Mouse (Mus musculus) liver, embryonic 14.5 days (tissue): ENCODE data around the gene Jaml. TPM values are rescaled to one million over a fixed set of nuclear protein-coding genes. Genes with fewer than 3 reads are reported as not detected.

Experiments
- ATAC-seq: fragments of 200-750 bp; cut with Nextera tagmentation; 2 replicates; pipeline ENCODE4 v1.8.0; 2017; ENCODE audit warnings: moderate number of reproducible peaks, mild to moderate bottlenecking, moderate library complexity; ENCODE audit not compliant: insufficient read depth
- DNase-seq, 3 experiments: peaks; one replicate each; pipeline ENCODE4 v3.0.0-alpha.2; 2012 to 2013; ENCODE audit warnings: low read depth in 3 of 3, low spot score in 3 of 3
- H3K27ac ChIP-seq: fragments of 300-500 bp; sonication (generic); 2 replicates; pipeline ENCODE4 v1.5.1; 2014; ENCODE audit warnings: moderate library complexity, mild to moderate bottlenecking, control low read depth, inconsistent platforms
- H3K27me3 ChIP-seq: fragments of 300-500 bp; sonication (generic); 2 replicates; pipeline ENCODE4 v1.6.1; 2014; ENCODE audit warnings: mild to moderate bottlenecking, low read length, moderate library complexity; ENCODE audit not compliant: control insufficient read depth, insufficient read depth
- H3K36me3 ChIP-seq: fragments of 300-500 bp; sonication (generic); replicated peaks from 2 replicates; pipeline ENCODE4 v1.6.1; 2014; ENCODE audit warnings: low read depth; ENCODE audit not compliant: control insufficient read depth, insufficient read depth
- H3K4me1 ChIP-seq, 2 experiments: fragments of 200-500 bp in 1 of 2; fragments of 300-500 bp in 1 of 2; sonication (generic) in 1 of 2; replicated peaks; 2 replicates each; pipeline ENCODE4 v1.6.1; 2012 to 2014; ENCODE audit warnings: antibody characterized with exemption in 1 of 2, inconsistent platforms in 1 of 2, low read length in 1 of 2; ENCODE audit not compliant: control insufficient read depth in 2 of 2, insufficient read depth in 2 of 2
- H3K4me2 ChIP-seq: fragments of 300-500 bp; sonication (generic); 2 replicates; pipeline ENCODE4 v1.6.1; 2014; ENCODE audit warnings: low read depth, mild to moderate bottlenecking, control low read depth, moderate library complexity
- H3K4me3 ChIP-seq, 2 experiments: fragments of 200-500 bp in 1 of 2; fragments of 300-500 bp in 1 of 2; sonication (generic) in 1 of 2; 2 replicates each; pipeline ENCODE4 v1.5.1; 2012 to 2014; ENCODE audit warnings: low read depth in 2 of 2, low read length in 2 of 2, mild to moderate bottlenecking in 2 of 2, control low read depth in 1 of 2, inconsistent platforms in 1 of 2, moderate library complexity in 1 of 2; ENCODE audit not compliant: insufficient read depth in 1 of 2
- H3K9ac ChIP-seq: fragments of 300-500 bp; sonication (generic); replicated peaks from 2 replicates; pipeline ENCODE4 v1.6.1; 2014; ENCODE audit warnings: mild to moderate bottlenecking, control low read depth, moderate library complexity
- H3K9me3 ChIP-seq: fragments of 300-500 bp; sonication (generic); 2 replicates; pipeline ENCODE4 v1.6.1; 2016; ENCODE audit warnings: low read length, mixed read lengths; ENCODE audit not compliant: control insufficient read depth
- CTCF ChIP-seq: IDR thresholded peaks from 2 replicates; pipeline ENCODE4 v1.5.1; 2016; ENCODE audit warnings: antibody characterized with exemption, low read depth, control low read depth
- EP300 ChIP-seq: IDR thresholded peaks from 2 replicates; pipeline ENCODE4 v1.6.1; 2016; ENCODE audit warnings: antibody characterized with exemption, low read depth
- WGBS: fragments of 180-500 bp; shearing (Covaris S2); extraction: QIAGEN DNeasy Blood & Tissue Kit; methylation state at CpG from one replicate; pipeline ENCODE4 v1.1.7; 2014; ENCODE audit not compliant: insufficient replicate concordance; 5-methylcytosine and 5-hydroxymethylcytosine counted together
- polyA plus RNA-seq, 2 experiments: library from polyadenylated mRNA; depleted of rRNA in 1 of 2; stranded (reverse) in 1 of 2; unstranded in 1 of 2; fragments of >200 nt; fragmentation: Nextera tagmentation in 1 of 2; extraction: Ambion mirVana in 1 of 2; gene quantifications; 2 replicates each; pipeline versions ENCODE4 v1.2.1 to v1.2.3; 2012 to 2014

Jaml gene
- polyA plus RNA-seq, 2 experiments: 0.09 to 0.25 TPM

DNA sequence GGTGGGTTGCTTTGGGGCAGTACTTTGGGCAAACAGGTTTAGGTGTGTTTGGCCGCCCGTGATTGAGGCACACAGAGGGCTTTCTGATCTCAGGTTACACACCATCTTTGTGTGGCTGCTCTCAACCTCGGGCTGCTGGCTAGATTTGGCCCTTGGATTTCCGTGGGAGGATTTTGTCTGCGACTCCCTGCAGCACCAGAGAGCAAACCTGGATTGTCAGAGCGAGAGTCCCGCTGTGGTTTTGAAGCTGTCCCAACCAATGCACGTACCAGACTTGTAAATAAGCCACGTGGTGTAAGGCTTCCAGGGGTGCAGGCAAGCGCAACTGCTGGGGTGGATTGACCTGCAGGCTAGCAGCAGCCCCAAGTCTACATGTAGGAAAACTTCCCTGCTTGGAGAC, 36.0 kb upstream of the Jaml start:
- H3K4me3 ChIP-seq: peak overlapping the region; percentile 5 to 33
- H3K9ac ChIP-seq: no peak overlapping the region
- TF ChIP-seq EP300: no peak
- TF ChIP-seq CTCF: no peak
- H3K27me3 ChIP-seq: peaks cover 23% of the 10 kb centered on the region
- no peaks in the 10 kb centered on the region for H3K36me3 ChIP-seq
- peaks cover 0 to 5% of the 10 kb centered on the region in 2 experiments; a peak in 1 of 4 replicates for H3K4me1 ChIP-seq
- no peaks in the 10 kb centered on the region for H3K9me3 ChIP-seq
- ATAC-seq (no peak), DNase-seq (no peak)
- no peak overlapping the region for H3K27ac ChIP-seq
- peak overlapping the region; percentile 27 for H3K4me2 ChIP-seq
- under 1% methylated on average over 10 of the region's 10 CpGs for WGBS

DNA sequence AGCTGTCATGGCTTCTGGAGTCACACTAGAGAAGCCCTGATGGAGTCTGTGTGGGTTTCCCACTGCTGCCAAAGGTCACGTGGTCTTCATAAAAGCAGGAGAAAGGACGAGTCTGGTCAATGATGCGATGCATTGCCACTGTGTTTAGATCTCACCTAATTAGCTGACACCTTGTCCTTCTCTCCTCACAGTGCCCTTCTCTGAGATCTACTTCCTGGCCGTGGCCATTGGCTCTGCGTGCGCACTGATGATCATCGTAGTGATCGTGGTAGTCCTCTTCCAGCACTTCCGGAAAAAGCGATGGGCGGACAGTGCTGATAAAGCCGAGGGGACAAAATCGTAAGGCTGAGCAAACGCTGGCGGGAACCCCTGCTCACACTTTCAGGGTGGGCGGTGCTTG, 32.0 kb upstream of the Jaml start:
- Histone ChIP-seq H3K27me3 (peaks cover 12% of the 10 kb centered on the region), H3K4me2 (no peak overlapping the region), H3K27ac (no peak overlapping the region), H3K9ac (no peak overlapping the region), H3K4me3 (no peak overlapping the region), H3K4me1 (no peaks in the 10 kb centered on the region), H3K9me3 (no peaks in the 10 kb centered on the region), H3K36me3 (no peaks in the 10 kb centered on the region)
- DNase-seq: no peak
- ATAC-seq: no peak
- TF ChIP-seq CTCF (no peak), EP300 (no peak)
- WGBS: 66% methylated on average over 16 of the region's 16 CpGs

- DNase-seq (no peak), ATAC-seq (no peak)
- Histone ChIP-seq H3K4me2 (no peak overlapping the region), H3K9me3 (no peaks in the 10 kb centered on the region), H3K27ac (no peak overlapping the region), H3K27me3 (no peaks in the 10 kb centered on the region; the same call in 1 of the 2 replicates), H3K4me1 (no peaks in the 10 kb centered on the region), H3K9ac (no peak overlapping the region), H3K36me3 (no peaks in the 10 kb centered on the region), H3K4me3 (no peak overlapping the region)
- no peak for TF ChIP-seq EP300
- peak; percentile 73 for TF ChIP-seq CTCF
- 10% methylated on average over 4 of the region's 4 CpGs for WGBS
Measured at GRCm38 (mm10) chr9:45048511-45048910, 30.5 kb upstream of the Jaml start.

DNA sequence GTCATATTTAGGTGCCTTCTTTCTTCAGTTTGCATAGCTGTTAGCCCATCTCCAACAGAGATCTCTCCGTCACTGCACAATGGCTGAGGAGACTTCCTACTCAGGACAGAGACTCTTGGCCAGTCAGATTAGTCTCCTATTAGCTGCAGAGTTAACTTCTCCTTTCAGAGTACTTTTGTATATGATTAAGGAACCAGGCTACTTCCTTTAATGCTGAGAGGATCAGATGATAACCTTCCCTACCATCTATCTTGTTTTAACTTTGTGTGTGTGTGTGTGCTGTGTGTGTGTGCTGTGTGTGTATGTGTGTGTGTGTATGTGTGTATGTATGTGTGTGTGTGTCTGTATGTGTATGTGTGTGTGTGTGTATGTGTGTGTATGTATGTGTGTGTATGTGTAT, 29.3 kb upstream of the Jaml start:
- TF ChIP-seq EP300 (no peak), CTCF (no peak)
- no peak for ATAC-seq
- H3K4me2 ChIP-seq: no peak overlapping the region
- no peaks in the 10 kb centered on the region; the same call in 1 of the 2 replicates for H3K27me3 ChIP-seq
- no peaks in the 10 kb centered on the region for H3K36me3 ChIP-seq
- WGBS: 23% methylated on average over 1 of the region's 1 CpGs
- H3K9ac ChIP-seq: no peak overlapping the region
- no peak overlapping the region for H3K27ac ChIP-seq
- DNase-seq: no peak
- H3K4me3 ChIP-seq: no peak overlapping the region
- H3K9me3 ChIP-seq: no peaks in the 10 kb centered on the region
- H3K4me1 ChIP-seq: no peaks in the 10 kb centered on the region

DNA sequence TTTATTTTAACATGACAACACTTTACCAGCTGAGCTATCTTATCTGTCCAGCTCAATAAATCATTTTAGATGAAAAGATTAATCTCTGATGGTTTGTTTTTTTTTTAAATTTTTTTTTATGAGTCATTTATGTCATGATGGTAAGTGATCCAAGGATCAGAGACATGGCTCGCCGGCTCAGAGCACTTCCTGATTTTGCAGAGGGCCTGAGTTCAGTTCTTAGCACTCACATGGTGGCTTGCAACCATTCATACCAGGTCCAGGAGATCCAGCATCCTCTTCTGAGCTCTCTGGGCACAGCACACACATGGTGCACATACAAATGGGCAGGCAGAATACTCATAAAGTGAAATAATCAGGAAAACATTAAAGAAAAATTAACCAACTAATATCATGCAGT, 28.7 kb upstream of the Jaml start:
- Histone ChIP-seq H3K9ac (no peak overlapping the region), H3K27me3 (peaks cover 3% of the 10 kb centered on the region), H3K9me3 (no peaks in the 10 kb centered on the region), H3K36me3 (no peaks in the 10 kb centered on the region), H3K27ac (no peak overlapping the region), H3K4me3 (no peak overlapping the region), H3K4me1 (no peaks in the 10 kb centered on the region), H3K4me2 (no peak overlapping the region)
- TF ChIP-seq CTCF (no peak), EP300 (no peak)
- WGBS: 77% methylated on average over 2 of the region's 2 CpGs
- DNase-seq (no peak), ATAC-seq (no peak)
